Mouse (Mus musculus) E14TG2a.4 (cell line): ENCODE results near the gene Lipm.

Source experiments
- CTCF ChIP-seq: conservative IDR thresholded peaks from 2 replicates; pipeline ENCODE4 v1.5.1; 2014; ENCODE audit warnings: low read length
- NANOG ChIP-seq: IDR thresholded peaks from 2 replicates; pipeline ENCODE4 v1.6.1; 2014; ENCODE audit warnings: borderline replicate concordance, low read length, mixed read lengths
- POU5F1 ChIP-seq: IDR thresholded peaks from 2 replicates; pipeline ENCODE4 v1.6.1; 2014; ENCODE audit warnings: low read length, borderline replicate concordance

DNA sequence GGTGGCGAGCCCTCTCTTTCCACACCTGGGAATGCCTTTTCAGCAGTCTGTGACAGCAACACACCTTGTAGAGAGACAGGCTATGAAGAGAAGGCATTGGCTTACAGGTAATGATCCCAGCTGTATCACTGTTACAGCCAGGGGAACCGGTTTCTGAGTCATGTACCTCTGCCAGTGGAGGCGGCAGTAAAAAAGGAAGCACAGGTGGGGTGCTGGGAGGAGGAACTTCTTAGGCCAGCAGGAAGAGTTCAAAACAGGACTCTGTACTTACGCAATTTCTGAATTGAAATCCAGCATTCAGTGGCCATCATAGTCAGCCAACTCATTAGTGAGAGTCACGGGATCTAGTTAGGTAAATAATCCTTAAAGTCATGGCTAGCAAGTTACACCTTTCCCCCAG lies 65.2 kb downstream of the Lipm start, which contains the start of gene Ankrd22:
- TF ChIP-seq CTCF, result no peak
- no peak for TF ChIP-seq POU5F1
- TF ChIP-seq NANOG, result no peak
